Mouse (Mus musculus): ENCODE measurements around the gene BC107364.
A peak's percentile ranks its signal among the peaks of the same experiment; 100 is the strongest.
"Not testable (repeated sequence)": the region's sequence is repeated elsewhere in the genome, so short reads cannot be mapped to it uniquely, and the experiment has no call there.

BC107364 gene

DNA sequence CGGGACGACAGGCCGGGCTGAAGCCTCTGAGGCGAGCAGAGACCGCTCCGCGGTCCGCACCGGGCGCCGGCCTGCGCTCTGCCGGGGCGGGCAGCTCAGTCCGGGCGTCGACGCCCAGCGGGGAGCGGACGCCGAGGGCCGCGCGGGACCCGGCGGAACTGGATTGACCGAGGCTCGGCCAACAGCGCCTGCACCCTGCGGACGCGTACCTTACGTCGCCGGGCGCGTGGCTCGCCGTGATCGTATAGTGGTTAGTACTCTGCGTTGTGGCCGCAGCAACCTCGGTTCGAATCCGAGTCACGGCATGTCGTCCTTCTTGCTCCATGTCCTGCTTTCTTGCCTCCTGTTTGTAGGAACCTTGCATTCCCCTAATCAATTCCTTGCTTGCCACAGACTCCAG lies at the start of gene BC107364:
TSS of gene BC107364 (minus strand) at position 45 of the 400 bp plus-strand sequence.
- DNase-seq (ENCODE audit: low read depth in 1 of 2, low spot score in 2 of 2) = not testable (repeated sequence)

DNA sequence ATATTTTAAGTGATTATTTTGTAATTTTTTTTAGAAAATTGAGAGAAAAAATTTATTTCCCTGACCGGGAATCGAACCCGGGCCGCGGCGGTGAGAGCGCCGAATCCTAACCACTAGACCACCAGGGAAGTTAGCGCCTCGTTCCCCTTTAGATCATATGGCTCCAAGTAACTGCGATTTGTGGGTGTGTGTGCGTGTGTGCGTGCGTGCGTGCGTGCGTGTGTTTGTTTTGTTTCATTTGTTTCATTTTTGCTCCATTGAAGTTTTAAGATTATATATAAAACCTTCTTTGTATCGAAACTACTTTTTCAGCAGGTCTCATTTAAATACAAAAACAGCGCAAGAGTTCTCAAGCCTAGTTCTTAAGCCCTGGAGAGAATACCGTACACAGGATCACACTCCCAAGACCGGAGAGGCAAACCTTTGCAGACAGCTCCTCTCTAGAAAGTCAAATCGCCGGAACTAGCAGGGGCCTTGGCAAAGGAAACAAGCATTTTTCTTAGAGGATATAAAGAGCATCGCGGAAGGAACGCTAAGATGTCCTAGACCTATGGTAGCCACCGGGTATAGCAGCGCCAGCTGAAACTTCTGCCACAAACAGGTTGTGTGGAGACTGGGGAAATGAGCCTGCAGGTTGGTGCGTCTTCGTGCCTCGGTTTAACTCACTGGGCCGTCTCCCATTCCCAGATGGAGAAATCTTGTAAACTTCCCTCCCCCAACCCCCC lies 49.4 kb upstream of the BC107364 start:
- peak; percentile 62 to 88 for DNase-seq (ENCODE audit: low read depth in 1 of 2, low spot score in 2 of 2)

- DNase-seq (ENCODE audit: low read depth in 1 of 2, low spot score in 2 of 2) = peak; percentile 55 to 77
Observed at GRCm38 (mm10) chr3:96500691-96501265, 48.7 kb upstream of the BC107364 start.

DNA sequence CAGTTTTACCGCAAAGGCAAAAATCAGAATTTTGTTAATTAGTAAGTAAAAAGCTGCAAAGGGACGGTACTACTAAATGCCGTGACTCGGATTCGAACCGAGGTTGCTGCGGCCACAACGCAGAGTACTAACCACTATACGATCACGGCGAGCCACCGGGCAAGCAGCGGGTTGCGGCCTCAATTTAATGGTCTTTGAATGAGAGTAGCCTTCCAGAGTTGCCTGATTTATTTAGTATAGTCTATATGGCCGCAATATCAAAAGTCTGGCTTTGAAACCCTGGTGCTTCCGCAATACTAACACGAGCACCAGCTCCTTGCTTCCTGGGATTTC lies 48.1 kb upstream of the BC107364 start:
- DNase-seq (ENCODE audit: low read depth in 1 of 2, low spot score in 2 of 2) = peak; percentile 84 to 92

- DNase-seq (ENCODE audit: low read depth in 1 of 2, low spot score in 2 of 2) = peak; percentile 47 to 70
Observed at GRCm38 (mm10) chr3:96499481-96500288, 47.6 kb upstream of the BC107364 start.

GRCm38 (mm10) chr3:96498476-96499245 lies 46.6 kb upstream of the BC107364 start:
- DNase-seq (ENCODE audit: low read depth in 1 of 2, low spot score in 2 of 2) = no peak

DNA sequence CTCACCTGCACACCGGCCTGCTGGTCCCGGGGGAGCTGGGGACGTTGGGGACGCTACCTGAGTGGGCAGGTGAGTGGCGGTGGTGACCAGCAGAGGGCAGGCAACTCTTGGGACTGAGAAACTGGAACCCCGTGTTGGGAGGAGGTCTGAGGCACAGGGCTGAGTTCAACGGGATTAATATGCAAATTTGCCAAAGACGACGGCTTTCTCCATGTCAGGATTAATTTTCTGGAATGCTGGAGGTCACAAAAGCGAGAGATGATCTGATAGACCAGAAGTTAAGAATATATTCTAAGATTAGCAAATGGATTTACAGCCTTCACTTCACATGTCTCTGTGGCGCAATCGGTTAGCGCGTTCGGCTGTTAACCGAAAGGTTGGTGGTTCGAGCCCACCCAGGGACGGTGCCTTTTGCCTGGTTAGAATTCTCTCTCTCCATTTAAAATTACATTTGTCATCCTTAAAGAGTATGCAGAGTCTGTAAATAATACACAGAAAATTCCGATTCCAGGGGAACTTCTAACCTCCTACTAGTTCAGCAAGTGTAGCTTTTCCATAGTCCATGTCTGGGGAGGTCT lies 45.4 kb upstream of the BC107364 start:
- DNase-seq (ENCODE audit: low read depth in 1 of 2, low spot score in 2 of 2) = peak; percentile 55 to 71

GRCm38 (mm10) chr3:96496620-96497275 lies 44.6 kb upstream of the BC107364 start:
- DNase-seq (ENCODE audit: low read depth in 1 of 2, low spot score in 2 of 2) = not testable (repeated sequence)

DNA sequence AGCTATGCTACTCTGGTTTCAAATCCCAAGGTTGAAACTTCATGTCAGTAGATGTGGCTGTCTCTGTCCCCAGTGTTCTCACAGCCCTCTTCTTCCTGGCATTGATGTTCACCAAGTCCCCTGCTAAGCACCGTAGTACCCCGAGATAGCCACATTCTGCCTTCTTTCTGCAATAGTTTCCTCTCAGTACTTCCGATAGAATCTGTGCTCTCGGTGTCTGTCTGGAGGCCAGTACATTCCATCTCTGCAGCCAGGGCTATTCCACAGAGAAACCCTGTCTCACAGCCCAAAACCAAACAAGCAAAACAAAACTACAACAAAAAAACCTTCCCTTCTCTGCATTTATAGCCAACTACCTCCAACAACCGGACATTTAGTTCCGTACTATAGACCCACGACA lies 44.1 kb upstream of the BC107364 start:
- DNase-seq (ENCODE audit: low read depth in 1 of 2, low spot score in 2 of 2) = no peak

- no peak for DNase-seq (ENCODE audit: low read depth in 1 of 2, low spot score in 2 of 2)
Observed at GRCm38 (mm10) chr3:96495490-96496210, 43.5 kb upstream of the BC107364 start.

- DNase-seq (ENCODE audit: low read depth in 1 of 2, low spot score in 2 of 2) = no peak
Observed at GRCm38 (mm10) chr3:96494912-96495311, 42.8 kb upstream of the BC107364 start.

- DNase-seq (ENCODE audit: low read depth in 1 of 2, low spot score in 2 of 2) = not testable (repeated sequence)
Observed at GRCm38 (mm10) chr3:96494456-96494855, 42.4 kb upstream of the BC107364 start.

- DNase-seq (ENCODE audit: low read depth in 1 of 2, low spot score in 2 of 2) = not testable (repeated sequence)
Observed at GRCm38 (mm10) chr3:96489636-96490035, 37.5 kb upstream of the BC107364 start.

DNA sequence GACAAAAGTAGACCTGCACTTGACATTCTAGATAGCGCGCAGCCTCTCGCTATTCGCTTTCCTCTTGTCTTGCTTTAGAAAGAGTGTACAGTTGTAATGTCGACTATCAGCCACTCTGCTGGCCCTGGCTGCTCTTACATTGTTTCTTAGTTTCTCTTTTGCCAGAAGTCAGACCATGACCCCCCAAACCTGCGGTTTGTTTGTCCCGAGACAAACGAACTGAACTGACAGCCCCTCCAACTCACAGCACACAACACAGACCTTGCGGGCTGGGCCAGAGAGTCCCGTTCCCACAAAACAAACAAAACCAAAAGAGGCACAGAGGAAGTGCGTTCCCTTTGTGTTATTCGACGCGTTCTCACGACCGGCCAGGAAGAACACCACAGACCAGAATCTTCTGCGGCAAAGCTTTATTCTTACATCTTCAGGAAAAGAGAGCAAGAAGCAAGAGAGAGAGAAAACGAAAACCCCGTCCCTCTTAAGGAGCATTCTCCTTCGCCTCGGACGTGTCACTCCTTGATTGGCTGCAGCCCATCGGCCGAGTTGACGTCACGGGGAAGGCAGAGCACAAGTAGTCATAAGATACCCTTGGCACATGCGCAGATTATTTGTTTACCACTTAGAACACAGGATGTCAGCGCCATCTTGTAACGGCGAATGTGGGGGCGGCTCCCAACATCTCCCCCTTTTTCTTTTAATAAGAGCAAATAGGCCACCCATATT lies 37.0 kb upstream of the BC107364 start:
- DNase-seq (ENCODE audit: low read depth in 1 of 2, low spot score in 2 of 2) = not testable (repeated sequence)

- DNase-seq (ENCODE audit: low read depth in 1 of 2, low spot score in 2 of 2) = not testable (repeated sequence)
Observed at GRCm38 (mm10) chr3:96488290-96488906, 36.3 kb upstream of the BC107364 start.

DNA sequence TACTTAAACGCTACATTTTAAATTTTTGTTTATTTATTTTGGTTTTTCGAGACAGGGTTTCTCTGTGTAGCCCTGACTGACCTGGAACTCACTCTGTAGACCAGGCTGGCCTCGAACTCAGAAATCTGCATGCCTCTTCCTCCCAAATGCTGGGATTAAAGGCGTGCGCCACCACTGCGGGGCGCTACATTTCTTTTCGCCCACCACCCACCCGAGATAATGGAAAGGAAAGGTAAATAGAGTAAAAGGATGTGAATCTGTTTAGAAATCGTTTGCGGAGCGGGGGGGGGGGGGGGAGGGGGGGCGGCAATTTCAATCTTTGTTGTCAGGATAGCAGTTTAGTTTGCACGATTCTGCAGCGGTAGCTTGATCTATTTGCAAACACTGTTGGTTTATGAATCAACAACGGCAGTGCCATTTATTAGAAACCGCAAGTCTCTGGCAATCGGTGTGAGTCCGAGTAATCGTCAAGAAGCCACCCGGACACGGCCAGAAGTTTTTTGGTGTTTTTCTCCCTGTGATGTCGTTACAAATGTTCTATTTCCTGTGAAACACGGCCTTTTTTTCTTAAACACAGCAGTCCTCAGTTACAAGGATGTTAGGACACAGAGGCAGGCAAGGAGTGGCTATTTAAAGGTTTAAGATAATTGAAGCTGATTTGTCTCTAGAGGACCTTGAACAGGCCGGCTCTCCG lies 35.6 kb upstream of the BC107364 start:
- peak in 1 of 2 experiments; percentile 21 for DNase-seq (ENCODE audit: low read depth in 1 of 2, low spot score in 2 of 2)

DNA sequence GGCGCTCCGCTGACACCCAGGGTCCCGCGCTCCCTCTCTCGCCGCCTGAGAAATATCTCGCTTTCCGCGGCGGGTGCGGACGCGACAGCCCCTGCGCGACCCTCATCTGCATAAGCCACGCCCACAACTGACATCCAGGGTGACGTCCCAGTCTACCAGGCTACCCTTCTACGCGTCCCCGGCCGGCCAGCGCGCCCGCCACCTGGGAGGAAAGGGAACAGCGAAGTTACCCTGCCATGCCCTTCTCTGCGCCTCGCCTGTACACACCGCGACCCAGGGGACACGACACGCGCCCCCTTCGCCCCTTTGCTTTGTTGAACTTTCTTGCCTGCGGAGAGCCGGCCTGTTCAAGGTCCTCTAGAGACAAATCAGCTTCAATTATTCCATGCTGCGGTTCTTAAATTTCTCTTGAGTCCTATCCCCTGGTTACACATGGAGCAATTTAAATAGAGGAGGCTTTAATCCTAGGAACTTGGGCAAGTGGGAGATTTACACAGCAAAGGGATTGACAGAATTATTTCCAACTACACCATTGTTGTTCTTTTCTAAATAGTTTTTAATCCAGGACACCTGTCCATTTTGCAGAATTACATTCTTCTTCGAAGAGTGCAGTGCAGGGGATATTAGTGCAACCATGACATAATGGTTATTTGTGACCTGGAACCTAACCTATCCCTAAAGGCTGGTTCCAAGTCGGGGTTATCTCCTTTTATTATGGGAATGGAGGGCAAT lies 34.9 kb upstream of the BC107364 start:
- not testable (repeated sequence) for DNase-seq (ENCODE audit: low read depth in 1 of 2, low spot score in 2 of 2)

Data from monocyte, adult 2 months (primary cell).